ENCODE assay signal across 9 mouse cellular contexts in genomic region chr16:38858120-38858749, GRCm38 (mm10). TPM values are rescaled to one million over a fixed set of nuclear protein-coding genes. Genes with fewer than 3 reads are reported as not detected.
DNase-seq lines count a peak whose midpoint lies in the region; ATAC-seq and TF ChIP-seq lines count a peak whose summit lies in the region.
"Had no signal": no experiment of that assay in that cellular context is flagged by ENCODE, and none has a peak within 500 bp of the region (broad histone marks: within the 10 kb centered on the region; RNA-seq: fewer than 3 reads in every experiment).

No protein-coding gene starts in this region.

- no peaks in the 10 kb centered on the region for H3K9me3 ChIP-seq in kidney, postnatal 0 days (replicated peaks; ENCODE audit: low read length)
- no peaks in the 10 kb centered on the region for H3K9me3 ChIP-seq in ES-E14 (ENCODE audit: control insufficient read depth, insufficient read depth, low read depth, low read length)
- H3K9me3 ChIP-seq in hindbrain, postnatal 0 days (ENCODE audit: low read length), result no peaks in the 10 kb centered on the region
- H3K9me3 ChIP-seq: heart, embryonic 15.5 days had no signal

- peak; percentile 88 for TF ChIP-seq CTCF in kidney, postnatal 0 days (IDR thresholded peaks at IDR 0.05; ENCODE audit: low read depth)
- TF ChIP-seq CTCF in hindbrain, postnatal 0 days (IDR thresholded peaks at IDR 0.05; ENCODE audit: low read depth), result peak; percentile 76

- no peak overlapping the region for H3K9ac ChIP-seq in kidney, postnatal 0 days (ENCODE audit: low read depth, low read length)
- H3K9ac ChIP-seq in ES-E14 (ENCODE audit: insufficient read depth, low read depth, low read length, poor library complexity, severe bottlenecking), result no peak overlapping the region
- no peak overlapping the region for H3K9ac ChIP-seq in hindbrain, postnatal 0 days (replicated peaks; ENCODE audit: low read length)
- H3K9ac ChIP-seq: heart, embryonic 15.5 days had no signal

- no peak overlapping the region for H3K27ac ChIP-seq in kidney, postnatal 0 days
- H3K27ac ChIP-seq in ES-E14 (ENCODE audit: insufficient read depth, low read depth, low read length, poor library complexity, severe bottlenecking), result no peak overlapping the region
- H3K27ac ChIP-seq in hindbrain, postnatal 0 days, result no peak overlapping the region
- H3K27ac ChIP-seq: heart, embryonic 15.5 days had no signal

- no peak for ATAC-seq in kidney, postnatal 0 days (replicated peaks; ENCODE audit: low FRiP score, low read depth)
- no peak for ATAC-seq in hindbrain, postnatal 0 days

- 28% methylated on average over 8 of the region's 8 CpGs for WGBS in kidney, postnatal 0 days
- WGBS in hindbrain, postnatal 0 days, result 22% methylated on average over 8 of the region's 8 CpGs

- H3K4me1 ChIP-seq in kidney, postnatal 0 days (replicated peaks; ENCODE audit: insufficient read depth, low read length), result no peaks in the 10 kb centered on the region
- no peaks in the 10 kb centered on the region for H3K4me1 ChIP-seq in ES-E14 (ENCODE audit: control insufficient read depth in 2 of 2, insufficient read depth in 2 of 2, low read length in 2 of 2, poor library complexity in 1 of 2)
- no peaks in the 10 kb centered on the region for H3K4me1 ChIP-seq in hindbrain, postnatal 0 days (ENCODE audit: insufficient read depth, low read length)
- H3K4me1 ChIP-seq: heart, embryonic 15.5 days had no signal

- in situ Hi-C loops in ES-E14 (cut with MboI; ENCODE audit: low sequenced_read_pairs in 2 of 2, unreplicated experiment in 2 of 2), result loop anchor here (5.0 to 10.0 kb wide), 2 partner anchors 194 to 197 kb away; no protein-coding TSS in a partner anchor

- DNase-seq in kidney, postnatal 0 days (ENCODE audit: low spot score), result peak; percentile 74
- DNase-seq in kidney, adult 18-20 months, result no peak
- peak; percentile 17 for DNase-seq in ES-E14 (ENCODE audit: low read depth, low spot score)
- peak; percentile 34 for DNase-seq in ZHBTc4 (ENCODE audit: low read depth, low spot score)
- DNase-seq in hindbrain, postnatal 0 days (ENCODE audit: low spot score), result peak; percentile 80
- no peak for DNase-seq in testis, postnatal 10 days (ENCODE audit: low spot score)
- DNase-seq in urinary bladder, postnatal 36 days (ENCODE audit: low spot score in 2 of 2), result no peak

- no peak overlapping the region for H3K4me3 ChIP-seq in kidney, postnatal 0 days (replicated peaks; ENCODE audit: low read depth, low read length)
- no peak overlapping the region for H3K4me3 ChIP-seq in ES-E14 (ENCODE audit: insufficient read depth in 1 of 2, low read depth in 1 of 2, low read length in 2 of 2, poor library complexity in 1 of 2, severe bottlenecking in 1 of 2)
- H3K4me3 ChIP-seq in hindbrain, postnatal 0 days (ENCODE audit: low read length), result no peak overlapping the region
- H3K4me3 ChIP-seq: heart, embryonic 15.5 days; myocyte had no signal

- no peaks in the 10 kb centered on the region for H3K36me3 ChIP-seq in kidney, postnatal 0 days (ENCODE audit: insufficient read depth, low read length)
- H3K36me3 ChIP-seq in ES-E14 (ENCODE audit: control insufficient read depth, insufficient read depth, low read length, poor library complexity, severe bottlenecking), result no peaks in the 10 kb centered on the region
- H3K36me3 ChIP-seq in hindbrain, postnatal 0 days (ENCODE audit: insufficient read depth, low read length), result no peaks in the 10 kb centered on the region
- H3K36me3 ChIP-seq: heart, embryonic 15.5 days had no signal

- H3K27me3 ChIP-seq in kidney, postnatal 0 days (ENCODE audit: insufficient read depth, low read length), result no peaks in the 10 kb centered on the region
- H3K27me3 ChIP-seq in hindbrain, postnatal 0 days (ENCODE audit: insufficient read depth, low read length), result no peaks in the 10 kb centered on the region

- H3K4me2 ChIP-seq in kidney, postnatal 0 days (ENCODE audit: low read length), result no peak overlapping the region
- H3K4me2 ChIP-seq in hindbrain, postnatal 0 days (ENCODE audit: low read depth, low read length), result no peak overlapping the region
- H3K4me2 ChIP-seq: heart, embryonic 15.5 days had no signal

TF ChIP-seq in ES-E14, 5 proteins besides CTCF, POLR2A, EP300 and RAD21:
- TF ChIP-seq ZC3H11A (IDR thresholded peaks at IDR 0.05; ENCODE audit: borderline replicate concordance, low read depth, low read length) (peak; percentile 85), MAFK (IDR thresholded peaks at IDR 0.05; ENCODE audit: insufficient read depth, low read depth, low read length) (0 out of 2 replicates have a peak, but pooled peaks have one; percentile 19), HCFC1 (IDR thresholded peaks at IDR 0.05; ENCODE audit: borderline replicate concordance, insufficient read depth, low read length) (no peak), ZNF384 (IDR thresholded peaks at IDR 0.05; ENCODE audit: low read depth, low read length) (peak; percentile 99), CHD2 (IDR thresholded peaks at IDR 0.05; ENCODE audit: low read depth, low read length) (no peak)
TF ChIP-seq in ES-E14: peak in this region for 3.

RNA-seq across cellular contexts. Expression of gene 4930435E12Rik, which starts 29.7 kb away (rescaled TPM):
- polyA plus RNA-seq in kidney, postnatal 0 days (2015; fragmentation: Nextera tagmentation; extraction: Ambion mirVana), result not detected in 2 replicates
- total RNA-seq in ES-E14 (2012; rRNA removed), result 0.22 and 0.32 TPM in 2 replicates
- not detected in 2 replicates for total RNA-seq in hindbrain, postnatal 0 days (2014; rRNA removed)
- polyA plus RNA-seq in hindbrain, postnatal 0 days (2015; fragmentation: Nextera tagmentation; extraction: Ambion mirVana), result not detected in 2 replicates
- polyA plus RNA-seq: heart, embryonic 15.5 days; myocyte had no signal

RNA-seq across cellular contexts. Expression of gene Igsf11, which starts 34.2 kb away (rescaled TPM):
- 7.1 and 8.4 TPM in 2 replicates for polyA plus RNA-seq in kidney, postnatal 0 days (2015; fragmentation: Nextera tagmentation; extraction: Ambion mirVana)
- 2.4 and 5.0 TPM in 2 replicates for total RNA-seq in ES-E14 (2012; rRNA removed)
- total RNA-seq in hindbrain, postnatal 0 days (2014; rRNA removed), result 20.5 and 24.5 TPM in 2 replicates
- 4.9 and 5.8 TPM in 2 replicates for polyA plus RNA-seq in hindbrain, postnatal 0 days (2015; fragmentation: Nextera tagmentation; extraction: Ambion mirVana)

RNA-seq across cellular contexts. Expression of gene Upk1b, which starts 58.1 kb away (rescaled TPM):
- 33.9 and 47.9 TPM in 2 replicates for polyA plus RNA-seq in kidney, postnatal 0 days (2015; fragmentation: Nextera tagmentation; extraction: Ambion mirVana)
- total RNA-seq in ES-E14 (2012; rRNA removed), result 0.42 and 0.85 TPM in 2 replicates
- total RNA-seq in hindbrain, postnatal 0 days (2014; rRNA removed), result 0.54 and 1.2 TPM in 2 replicates
- 1.7 and 2.0 TPM in 2 replicates for polyA plus RNA-seq in hindbrain, postnatal 0 days (2015; fragmentation: Nextera tagmentation; extraction: Ambion mirVana)

Comparison
In these comparisons a context has a peak if more than half of its experiments do, and no peak if none do; other contexts are left out.
1. DNase-seq: peak in kidney, postnatal 0 days (single experiment), ES-E14 (single experiment), ZHBTc4 (single experiment) and hindbrain, postnatal 0 days (single experiment); none in kidney, adult 18-20 months (single experiment), testis, postnatal 10 days (single experiment) and urinary bladder, postnatal 36 days (0 of 2).